Mouse (Mus musculus): ENCODE results near the gene H13. TPM values are rescaled to one million over a fixed set of nuclear protein-coding genes. Genes with fewer than 3 reads are reported as not detected.
A peak's percentile ranks its signal among the peaks of the same experiment; 100 is the strongest.

Gene H13
- polyA plus RNA-seq, 1 experiment from 2014 or later: 181 TPM

DNA sequence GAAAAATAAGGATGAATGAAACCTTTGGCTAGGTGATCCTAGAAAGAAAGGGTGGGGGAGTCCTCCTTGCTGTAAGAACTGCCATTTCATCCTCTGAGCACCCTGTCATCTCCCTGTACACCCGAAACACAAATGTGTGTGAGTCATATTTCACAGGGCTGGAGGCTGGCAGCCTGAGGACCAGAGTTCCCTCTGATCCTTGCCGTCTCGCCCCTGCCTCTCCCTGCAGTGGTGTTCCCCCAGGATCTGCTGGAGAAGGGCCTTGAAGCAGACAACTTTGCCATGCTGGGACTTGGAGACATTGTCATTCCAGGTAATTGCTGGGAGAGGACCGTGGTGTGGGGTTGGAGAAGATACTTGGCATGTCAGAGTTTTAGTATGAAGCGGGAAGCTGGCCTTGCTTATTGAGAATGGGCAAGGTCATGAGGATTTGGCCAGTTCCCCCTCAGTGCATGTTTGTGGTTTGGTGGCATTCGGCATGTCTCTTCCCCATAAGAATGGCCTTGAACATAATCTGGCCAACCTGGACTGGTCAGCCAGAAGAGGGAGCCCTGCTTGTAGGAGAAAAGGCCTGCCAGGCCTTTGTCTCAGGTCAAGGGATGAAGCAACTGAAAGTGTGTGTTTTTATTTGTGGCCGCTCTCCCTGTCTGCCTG, 22.4 kb downstream of the H13 start:
- no peak overlapping the region for H3K4me2 ChIP-seq (replicated peaks)
- H3K9me3 ChIP-seq: no peaks in the 10 kb centered on the region
- no peak overlapping the region for H3K4me3 ChIP-seq (replicated peaks)
- no peaks in the 10 kb centered on the region for H3K27me3 ChIP-seq
- H3K27ac ChIP-seq: 0 out of 2 replicates have a peak overlapping the region, but pooled peaks have one; percentile 27
- H3K4me1 ChIP-seq (replicated peaks): peaks cover 21% of the 10 kb centered on the region
- WGBS: 82% methylated on average over 7 of the region's 7 CpGs
- peaks cover 76% of the 10 kb centered on the region for H3K36me3 ChIP-seq
- no peak for ATAC-seq
- no peak overlapping the region; the same call in 1 of the 2 replicates for H3K9ac ChIP-seq (replicated peaks)

DNA sequence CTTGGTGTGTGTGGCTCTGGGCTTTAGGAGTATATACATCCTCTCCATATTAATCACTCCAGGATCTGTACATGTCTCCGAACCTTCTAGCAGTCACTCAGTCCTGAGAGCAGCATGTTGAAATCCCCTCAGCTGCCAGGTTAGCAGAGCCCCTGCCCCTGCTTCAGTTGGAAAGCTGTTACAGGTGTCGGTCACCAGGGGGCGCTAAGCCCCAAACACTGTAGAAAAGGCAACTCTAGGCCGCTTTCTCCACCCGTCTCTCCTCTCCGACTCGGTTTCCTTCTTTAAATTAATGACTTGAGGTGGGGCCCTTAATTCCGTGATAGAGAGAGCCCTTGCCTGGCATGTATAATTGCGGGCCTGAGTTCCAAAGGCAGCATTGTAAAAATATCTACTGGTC, 24.0 kb downstream of the H13 start:
- H3K27ac ChIP-seq: peak overlapping the region; percentile 27; the same call in 1 of the 2 replicates

GRCm38 (mm10) chr2:152693735-152694134, 24.5 kb downstream of the H13 start:
- Histone ChIP-seq H3K9ac (replicated peaks) (peak overlapping the region; percentile 49; the same call in 1 of the 2 replicates), H3K27me3 (no peaks in the 10 kb centered on the region), H3K9me3 (no peaks in the 10 kb centered on the region), H3K4me1 (replicated peaks) (peaks cover 10% of the 10 kb centered on the region), H3K36me3 (peaks cover 76% of the 10 kb centered on the region), H3K27ac (peak overlapping the region; percentile 27; the same call in 1 of the 2 replicates), H3K4me2 (replicated peaks) (peak overlapping the region; percentile 42), H3K4me3 (replicated peaks) (peak overlapping the region; percentile 15; the same call in 1 of the 2 replicates)
- WGBS: 88% methylated on average over 13 of the region's 13 CpGs
- no peak for ATAC-seq

More for the DNA sequence above, 24.0 kb downstream of the H13 start:
- 20% methylated on average over 9 of the region's 9 CpGs for WGBS
- no peaks in the 10 kb centered on the region for H3K9me3 ChIP-seq
- H3K27me3 ChIP-seq: no peaks in the 10 kb centered on the region
- peak; percentile 37 for ATAC-seq
- peaks cover 15% of the 10 kb centered on the region for H3K4me1 ChIP-seq (replicated peaks)
- H3K4me2 ChIP-seq (replicated peaks): peak overlapping the region; percentile 42
- H3K4me3 ChIP-seq (replicated peaks): peak overlapping the region; percentile 15; the same call in 1 of the 2 replicates
- peaks cover 76% of the 10 kb centered on the region for H3K36me3 ChIP-seq
- H3K9ac ChIP-seq (replicated peaks): peak overlapping the region; percentile 49; the same call in 1 of the 2 replicates

GRCm38 (mm10) chr2:152694708-152695107, 25.4 kb downstream of the H13 start:
- 86% methylated on average over 7 of the region's 7 CpGs for WGBS
- ATAC-seq: no peak
- Histone ChIP-seq H3K4me3 (replicated peaks) (no peak overlapping the region), H3K27me3 (no peaks in the 10 kb centered on the region), H3K27ac (no peak overlapping the region), H3K36me3 (peaks cover 76% of the 10 kb centered on the region), H3K4me2 (replicated peaks) (no peak overlapping the region), H3K4me1 (replicated peaks) (peaks cover 9% of the 10 kb centered on the region), H3K9me3 (no peaks in the 10 kb centered on the region), H3K9ac (replicated peaks) (no peak overlapping the region)

DNA sequence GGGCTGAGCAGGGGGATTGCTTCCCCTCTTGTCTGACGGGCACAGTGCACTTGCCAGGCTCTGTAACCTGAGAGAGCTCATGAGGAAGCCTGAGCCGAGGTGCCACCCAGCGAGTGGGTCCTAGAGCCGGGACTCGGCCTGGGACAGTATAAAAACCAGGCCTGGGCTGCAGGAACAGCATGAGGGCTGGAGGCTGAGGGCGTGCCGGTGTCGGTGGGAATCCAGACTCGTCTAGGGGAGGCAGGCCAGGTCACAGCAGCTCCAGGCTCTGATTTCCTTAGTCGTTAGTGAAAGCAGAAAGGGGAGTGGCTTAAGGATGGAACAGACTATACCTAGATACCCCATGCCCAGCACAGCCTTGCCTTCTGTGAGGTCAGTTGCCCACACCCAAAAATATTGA, 26.8 kb downstream of the H13 start:
- ATAC-seq: no peak
- H3K9ac ChIP-seq (replicated peaks): peak overlapping the region; percentile 50
- WGBS: 79% methylated on average over 10 of the region's 10 CpGs
- H3K27me3 ChIP-seq: no peaks in the 10 kb centered on the region
- peaks cover 77% of the 10 kb centered on the region for H3K36me3 ChIP-seq
- H3K4me1 ChIP-seq (replicated peaks): peaks cover 9% of the 10 kb centered on the region
- peak overlapping the region; percentile 59 for H3K27ac ChIP-seq
- no peaks in the 10 kb centered on the region for H3K9me3 ChIP-seq
- H3K4me3 ChIP-seq (replicated peaks): no peak overlapping the region
- H3K4me2 ChIP-seq (replicated peaks): no peak overlapping the region

GRCm38 (mm10) chr2:152696476-152697164, 27.4 kb downstream of the H13 start:
- Histone ChIP-seq H3K4me2 (replicated peaks) (no peak overlapping the region), H3K27me3 (no peaks in the 10 kb centered on the region), H3K27ac (peak overlapping the region; percentile 59), H3K4me1 (replicated peaks) (peaks cover 9% of the 10 kb centered on the region), H3K4me3 (replicated peaks) (no peak overlapping the region), H3K9me3 (no peaks in the 10 kb centered on the region), H3K9ac (replicated peaks) (peak overlapping the region; percentile 50), H3K36me3 (peaks cover 77% of the 10 kb centered on the region)
- peak; percentile 72 for ATAC-seq
- 42% methylated on average over 20 of the region's 20 CpGs for WGBS

GRCm38 (mm10) chr2:152700138-152700537, 30.9 kb downstream of the H13 start:
- 95% methylated on average over 10 of the region's 10 CpGs for WGBS
- Histone ChIP-seq H3K9me3 (no peaks in the 10 kb centered on the region), H3K4me3 (replicated peaks) (no peak overlapping the region), H3K27ac (no peak overlapping the region), H3K9ac (replicated peaks) (no peak overlapping the region), H3K4me1 (replicated peaks) (0 out of 2 replicates have a peak, but pooled peaks cover 3% of the 10 kb centered on the region), H3K36me3 (peaks cover 100% of the 10 kb centered on the region), H3K4me2 (replicated peaks) (no peak overlapping the region), H3K27me3 (no peaks in the 10 kb centered on the region)
- ATAC-seq: no peak

- 90% methylated on average over 8 of the region's 8 CpGs for WGBS
- ATAC-seq: no peak
- no peak overlapping the region for H3K9ac ChIP-seq (replicated peaks)
- H3K27ac ChIP-seq: no peak overlapping the region
- no peak overlapping the region for H3K4me2 ChIP-seq (replicated peaks)
- H3K4me1 ChIP-seq (replicated peaks): peaks cover 4% of the 10 kb centered on the region; the same call in 1 of the 2 replicates
- no peak overlapping the region for H3K4me3 ChIP-seq (replicated peaks)
- no peaks in the 10 kb centered on the region for H3K9me3 ChIP-seq
- H3K27me3 ChIP-seq: no peaks in the 10 kb centered on the region
- H3K36me3 ChIP-seq: peaks cover 100% of the 10 kb centered on the region
These were observed 31.5 kb downstream of the H13 start for GRCm38 (mm10) chr2:152700725-152701124.

DNA sequence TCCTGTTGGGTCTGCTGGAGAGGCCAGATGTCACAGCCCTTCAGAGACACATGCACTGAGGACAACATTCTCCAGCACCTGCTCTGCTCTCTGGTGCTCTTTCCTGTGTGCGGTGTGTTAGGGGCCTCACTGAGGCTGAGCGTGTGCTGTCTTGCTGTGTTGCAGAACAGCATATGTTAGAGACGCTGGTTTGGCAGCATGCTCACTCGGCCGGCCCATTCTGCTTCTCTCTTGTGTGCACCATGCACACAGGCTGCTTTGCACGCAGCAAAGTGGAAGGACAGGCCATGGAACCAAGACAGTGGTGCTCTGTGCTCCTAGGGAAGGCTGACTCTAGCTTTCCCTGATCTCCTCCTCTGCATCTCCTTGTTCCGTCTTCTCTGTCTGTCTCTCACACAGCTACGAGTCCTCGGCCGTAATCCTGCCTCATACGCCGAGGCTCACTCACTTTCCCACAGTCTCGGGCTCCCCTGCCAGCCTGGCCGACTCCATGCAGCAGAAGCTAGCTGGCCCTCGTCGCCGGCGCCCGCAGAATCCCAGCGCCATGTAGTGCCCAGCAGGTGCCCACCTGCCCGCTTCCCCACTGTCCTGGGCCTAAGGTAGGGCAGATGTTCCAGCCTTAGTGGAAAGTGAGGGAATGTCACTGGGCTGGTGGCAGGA, 34.5 kb downstream of the H13 start:
- Histone ChIP-seq H3K27ac (no peak overlapping the region), H3K9ac (replicated peaks) (no peak overlapping the region; the same call in 1 of the 2 replicates), H3K9me3 (no peaks in the 10 kb centered on the region), H3K4me3 (replicated peaks) (no peak overlapping the region), H3K36me3 (peaks cover 86% of the 10 kb centered on the region), H3K4me2 (replicated peaks) (no peak overlapping the region), H3K4me1 (replicated peaks) (peaks cover 28% of the 10 kb centered on the region), H3K27me3 (no peaks in the 10 kb centered on the region)
- WGBS: 90% methylated on average over 21 of the region's 21 CpGs
- no peak for ATAC-seq

DNA sequence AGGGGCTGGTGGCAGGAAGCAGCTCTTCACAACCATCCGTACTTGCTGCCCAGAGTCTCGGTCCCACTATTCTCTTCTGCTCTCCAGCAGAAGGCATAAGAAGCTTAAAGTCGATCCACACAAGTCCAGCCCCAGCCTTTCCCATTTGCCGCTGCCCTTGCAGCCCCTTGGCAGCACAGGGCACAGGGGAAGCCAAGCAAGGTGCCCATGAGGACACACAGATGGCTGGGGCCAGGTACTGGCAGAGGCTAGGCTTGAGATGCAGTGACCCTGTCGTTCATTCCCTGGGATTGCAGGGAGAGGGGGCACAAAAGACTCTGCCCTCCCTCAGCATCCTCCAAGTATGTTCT, 35.0 kb downstream of the H13 start:
- no peaks in the 10 kb centered on the region for H3K9me3 ChIP-seq
- H3K4me1 ChIP-seq (replicated peaks): peaks cover 28% of the 10 kb centered on the region
- peaks cover 81% of the 10 kb centered on the region for H3K36me3 ChIP-seq
- H3K27ac ChIP-seq: no peak overlapping the region
- H3K4me3 ChIP-seq (replicated peaks): no peak overlapping the region
- ATAC-seq: no peak
- no peak overlapping the region for H3K4me2 ChIP-seq (replicated peaks)
- H3K9ac ChIP-seq (replicated peaks): no peak overlapping the region; the same call in 1 of the 2 replicates
- WGBS: 82% methylated on average over 5 of the region's 5 CpGs
- H3K27me3 ChIP-seq: no peaks in the 10 kb centered on the region

DNA sequence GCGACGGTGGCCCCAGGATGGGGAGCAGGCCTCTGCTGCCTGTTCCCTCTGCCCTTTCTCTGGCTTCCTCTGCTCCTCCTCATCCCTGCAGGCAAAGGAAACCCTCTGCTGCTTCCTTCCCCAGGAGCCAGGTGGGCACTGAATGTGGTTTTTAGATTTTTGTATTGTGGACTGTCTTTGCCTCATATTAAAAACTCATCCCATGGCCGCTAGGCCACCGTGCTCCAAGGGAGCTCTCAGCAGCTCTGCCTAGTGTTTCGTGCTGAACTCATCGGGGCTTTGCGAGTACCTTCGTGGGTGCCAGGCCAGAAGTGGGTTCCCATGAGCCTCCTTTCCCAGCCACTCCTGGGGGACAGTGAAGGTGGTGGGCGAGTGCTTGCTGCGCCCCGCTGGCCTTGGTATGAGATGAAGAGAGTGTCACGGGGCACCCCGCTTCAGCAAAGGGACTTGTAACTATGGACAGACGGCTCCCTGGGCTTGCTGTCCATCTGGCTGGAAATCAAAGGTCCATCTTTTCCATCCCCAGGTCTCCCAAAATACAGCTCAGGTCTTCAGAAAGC, 35.6 kb downstream of the H13 start:
- ATAC-seq: no peak
- H3K4me2 ChIP-seq (replicated peaks): no peak overlapping the region
- 93% methylated on average over 14 of the region's 14 CpGs for WGBS
- peak overlapping the region; percentile 58; the same call in 1 of the 2 replicates for H3K27ac ChIP-seq
- H3K9me3 ChIP-seq: no peaks in the 10 kb centered on the region
- H3K4me1 ChIP-seq (replicated peaks): peaks cover 28% of the 10 kb centered on the region
- H3K4me3 ChIP-seq (replicated peaks): no peak overlapping the region
- H3K36me3 ChIP-seq: peaks cover 74% of the 10 kb centered on the region
- H3K9ac ChIP-seq (replicated peaks): no peak overlapping the region
- no peaks in the 10 kb centered on the region for H3K27me3 ChIP-seq
